ENCODE assay signal across 10 mouse cellular contexts in genomic region chr6:36788576-36789191, GRCm38 (mm10). TPM values are rescaled to one million over a fixed set of nuclear protein-coding genes. Genes with fewer than 3 reads are reported as not detected.
DNase-seq lines count a peak whose midpoint lies in the region; ATAC-seq and TF ChIP-seq lines count a peak whose summit lies in the region.
"Had no signal": no experiment of that assay in that cellular context is flagged by ENCODE, and none has a peak within 500 bp of the region (broad histone marks: within the 10 kb centered on the region; RNA-seq: fewer than 3 reads in every experiment).

No protein-coding gene starts in this region.

- no peak overlapping the region for H3K4me3 ChIP-seq in heart, embryonic 15.5 days
- H3K4me3 ChIP-seq in forebrain, embryonic 16.5 days (replicated peaks; ENCODE audit: low read length), result no peak overlapping the region
- H3K4me3 ChIP-seq in midbrain, postnatal 0 days (ENCODE audit: low read depth, low read length), result no peak overlapping the region
- H3K4me3 ChIP-seq: erythroblast, embryonic 14.5 days; liver, embryonic 15.5 days had no signal

- H3K27ac ChIP-seq in heart, embryonic 15.5 days, result no peak overlapping the region
- H3K27ac ChIP-seq in forebrain, embryonic 16.5 days (ENCODE audit: low read length), result peak overlapping the region; percentile 44; the same call in 1 of the 2 replicates
- peak overlapping the region; percentile 40 for H3K27ac ChIP-seq in midbrain, postnatal 0 days (ENCODE audit: low read depth, low read length)
- H3K27ac ChIP-seq: liver, embryonic 15.5 days had no signal

- 42% methylated on average over 12 of the region's 12 CpGs for WGBS in heart, embryonic 15.5 days
- 12% methylated on average over 12 of the region's 12 CpGs for WGBS in forebrain, embryonic 16.5 days
- 26% methylated on average over 12 of the region's 12 CpGs for WGBS in midbrain, postnatal 0 days

- no peaks in the 10 kb centered on the region for H3K9me3 ChIP-seq in heart, embryonic 15.5 days (replicated peaks)
- H3K9me3 ChIP-seq in forebrain, embryonic 16.5 days (ENCODE audit: control insufficient read depth, low read length), result no peaks in the 10 kb centered on the region
- H3K9me3 ChIP-seq in midbrain, postnatal 0 days (ENCODE audit: low read length), result no peaks in the 10 kb centered on the region
- H3K9me3 ChIP-seq: liver, embryonic 15.5 days had no signal

- H3K9ac ChIP-seq in heart, embryonic 15.5 days, result no peak overlapping the region
- peak overlapping the region; percentile 12; the same call in 1 of the 2 replicates for H3K9ac ChIP-seq in forebrain, embryonic 16.5 days (replicated peaks; ENCODE audit: low read depth, low read length)
- no peak overlapping the region for H3K9ac ChIP-seq in midbrain, postnatal 0 days (replicated peaks; ENCODE audit: low read length, poor library complexity, severe bottlenecking)
- H3K9ac ChIP-seq: liver, embryonic 15.5 days had no signal

- H3K4me1 ChIP-seq in heart, embryonic 15.5 days (replicated peaks), result peaks cover 23% of the 10 kb centered on the region
- H3K4me1 ChIP-seq in forebrain, embryonic 16.5 days (replicated peaks; ENCODE audit: control insufficient read depth, insufficient read depth, low read length), result peaks cover 34% of the 10 kb centered on the region
- peaks cover 14% of the 10 kb centered on the region for H3K4me1 ChIP-seq in midbrain, postnatal 0 days (ENCODE audit: insufficient read depth, low read length)
- H3K4me1 ChIP-seq: liver, embryonic 15.5 days had no signal

- no peak for DNase-seq in heart, postnatal 4 days
- DNase-seq in brain, adult 2 months (ENCODE audit: low read depth, low spot score), result peak; percentile 60
- no peak for DNase-seq in midbrain, postnatal 0 days (ENCODE audit: low spot score)
- DNase-seq in liver, result no peak
- no peak for DNase-seq in cerebellum, adult 11-12 months

- H3K4me2 ChIP-seq in heart, embryonic 15.5 days, result 0 out of 2 replicates have a peak overlapping the region, but pooled peaks have one; percentile 4
- H3K4me2 ChIP-seq in forebrain, embryonic 16.5 days (ENCODE audit: low read length), result no peak overlapping the region
- peak overlapping the region; percentile 15; the same call in 1 of the 2 replicates for H3K4me2 ChIP-seq in midbrain, postnatal 0 days (ENCODE audit: low read depth, low read length, poor library complexity, severe bottlenecking)
- H3K4me2 ChIP-seq: liver, embryonic 15.5 days had no signal

- H3K27me3 ChIP-seq in heart, embryonic 15.5 days, result no peaks in the 10 kb centered on the region
- H3K27me3 ChIP-seq in forebrain, embryonic 16.5 days (replicated peaks; ENCODE audit: control insufficient read depth, insufficient read depth, low read length), result no peaks in the 10 kb centered on the region
- H3K27me3 ChIP-seq in midbrain, postnatal 0 days (ENCODE audit: insufficient read depth, low read length), result no peaks in the 10 kb centered on the region
- H3K27me3 ChIP-seq: liver, embryonic 15.5 days had no signal

- no peak for ATAC-seq in heart, embryonic 15.5 days (replicated peaks; ENCODE audit: insufficient number of reproducible peaks, insufficient read depth, low FRiP score, low read depth)
- ATAC-seq in forebrain, embryonic 16.5 days, result peak; percentile 39
- no peak for ATAC-seq in midbrain, postnatal 0 days (ENCODE audit: low FRiP score)
- ATAC-seq in CD4-positive, CD25-positive, alpha-beta regulatory T cell, adult 4 months, result no peak

- TF ChIP-seq CTCF in midbrain, postnatal 0 days (IDR thresholded peaks at IDR 0.05), result no peak

- no peaks in the 10 kb centered on the region for H3K36me3 ChIP-seq in heart, embryonic 15.5 days
- no peaks in the 10 kb centered on the region for H3K36me3 ChIP-seq in forebrain, embryonic 16.5 days (ENCODE audit: control insufficient read depth, insufficient read depth)
- no peaks in the 10 kb centered on the region for H3K36me3 ChIP-seq in midbrain, postnatal 0 days (ENCODE audit: insufficient read depth, low read length)
- H3K36me3 ChIP-seq: liver, embryonic 15.5 days had no signal

RNA-seq across cellular contexts. Expression of gene Ptn, which starts 21.3 kb away (rescaled TPM):
- polyA plus RNA-seq in heart, embryonic 15.5 days (2015; fragmentation: Nextera tagmentation; extraction: Ambion mirVana), result 354 and 357 TPM in 2 replicates
- 100 to 1,000 TPM; 104 to 106 TPM for total RNA-seq in heart, postnatal 4 days (2021)
- polyA plus RNA-seq in forebrain, embryonic 16.5 days (2015; fragmentation: Nextera tagmentation; extraction: Ambion mirVana), result 472 and 585 TPM in 2 replicates
- 486 and 584 TPM in 2 replicates for total RNA-seq in midbrain, postnatal 0 days (2014; rRNA removed)
- 1,122 and 1,124 TPM in 2 replicates for polyA plus RNA-seq in midbrain, postnatal 0 days (2015; fragmentation: Nextera tagmentation; extraction: Ambion mirVana)
- polyA plus RNA-seq in CD4-positive, CD25-positive, alpha-beta regulatory T cell, adult 4 months (2017; shearing (Covaris generic)), result not detected
- polyA plus RNA-seq: erythroblast, embryonic 14.5 days had no signal

Comparison
In these comparisons a context has a peak if more than half of its experiments do, and no peak if none do; other contexts are left out.
1. RNA of gene Ptn, which starts 21.3 kb away (polyA plus RNA-seq): 1,122 to 1,124 TPM in midbrain, postnatal 0 days, 472 to 585 TPM in forebrain, embryonic 16.5 days and 354 to 357 TPM in heart, embryonic 15.5 days; not detected in CD4-positive, CD25-positive, alpha-beta regulatory T cell, adult 4 months; every median in the first group is over 100 times any median in the second.